Mouse (Mus musculus): ENCODE measurements around the gene Ly6g6f.
"Not testable (repeated sequence)": the region's sequence is repeated elsewhere in the genome, so short reads cannot be mapped to it uniquely, and the experiment has no call there.

Ly6g6f gene

GRCm38 (mm10) chr17:35055691-35056495, 29.5 kb downstream of the Ly6g6f start:
- DNase-seq (ENCODE audit: low read depth in 2 of 2, low spot score in 2 of 2) = no peak

GRCm38 (mm10) chr17:35052271-35052798, 33.1 kb downstream of the Ly6g6f start:
- no peak for DNase-seq (ENCODE audit: low read depth in 2 of 2, low spot score in 2 of 2)

GRCm38 (mm10) chr17:35051156-35052086, 34.0 kb downstream of the Ly6g6f start:
- DNase-seq (ENCODE audit: low read depth in 2 of 2, low spot score in 2 of 2) = peak; percentile 58 to 69

GRCm38 (mm10) chr17:35050126-35050750, 35.2 kb downstream of the Ly6g6f start:
- DNase-seq (ENCODE audit: low read depth in 2 of 2, low spot score in 2 of 2) = peak; percentile 34 to 58

- DNase-seq (ENCODE audit: low read depth in 2 of 2, low spot score in 2 of 2) = no peak
These were observed 35.8 kb downstream of the Ly6g6f start, which contains the start of gene Clic1 for GRCm38 (mm10) chr17:35049561-35050016. Clic1 (plus strand) TSS chr17:35049966.

GRCm38 (mm10) chr17:35048932-35049440, 36.4 kb downstream of the Ly6g6f start:
- no peak for DNase-seq (ENCODE audit: low read depth in 2 of 2, low spot score in 2 of 2)

- no peak for DNase-seq (ENCODE audit: low read depth in 2 of 2, low spot score in 2 of 2)
These were observed 37.1 kb downstream of the Ly6g6f start for GRCm38 (mm10) chr17:35048149-35048931.

- no peak for DNase-seq (ENCODE audit: low read depth in 2 of 2, low spot score in 2 of 2)
These were observed 37.7 kb downstream of the Ly6g6f start for GRCm38 (mm10) chr17:35047688-35048087.

- peak; percentile 86 to 94 for DNase-seq (ENCODE audit: low read depth in 2 of 2, low spot score in 2 of 2)
These were observed 38.5 kb downstream of the Ly6g6f start, which contains the start of gene Msh5 for GRCm38 (mm10) chr17:35046681-35047455. Msh5 (minus strand) TSS chr17:35046745.

GRCm38 (mm10) chr17:35045807-35046680, 39.4 kb downstream of the Ly6g6f start:
- peak in 1 of 2 experiments; percentile 25 for DNase-seq (ENCODE audit: low read depth in 2 of 2, low spot score in 2 of 2)

- DNase-seq (ENCODE audit: low read depth in 2 of 2, low spot score in 2 of 2) = no peak
These were observed 40.3 kb downstream of the Ly6g6f start for GRCm38 (mm10) chr17:35044904-35045806.

GRCm38 (mm10) chr17:35043794-35044193, 41.6 kb downstream of the Ly6g6f start:
- DNase-seq (ENCODE audit: low read depth in 2 of 2, low spot score in 2 of 2) = no peak

- no peak for DNase-seq (ENCODE audit: low read depth in 2 of 2, low spot score in 2 of 2)
These were observed 46.1 kb downstream of the Ly6g6f start for GRCm38 (mm10) chr17:35039121-35039873.

- no peak for DNase-seq (ENCODE audit: low read depth in 2 of 2, low spot score in 2 of 2)
These were observed 50.5 kb downstream of the Ly6g6f start for GRCm38 (mm10) chr17:35034896-35035295.

- DNase-seq (ENCODE audit: low read depth in 2 of 2, low spot score in 2 of 2) = not testable (repeated sequence)
These were observed 51.7 kb downstream of the Ly6g6f start for GRCm38 (mm10) chr17:35033703-35034102.

GRCm38 (mm10) chr17:35032323-35032870, 53.0 kb downstream of the Ly6g6f start:
- no peak for DNase-seq (ENCODE audit: low read depth in 2 of 2, low spot score in 2 of 2)
